Mouse (Mus musculus) frontal cortex, postnatal 14 days (tissue): ENCODE results near the gene Cox4i1.

ENCODE experiments used
- DNase-seq, 2 experiments: peaks; one replicate each; pipeline ENCODE4 v3.0.0; 2022; ENCODE audit warnings: low spot score in 2 of 2

Gene Cox4i1

DNA sequence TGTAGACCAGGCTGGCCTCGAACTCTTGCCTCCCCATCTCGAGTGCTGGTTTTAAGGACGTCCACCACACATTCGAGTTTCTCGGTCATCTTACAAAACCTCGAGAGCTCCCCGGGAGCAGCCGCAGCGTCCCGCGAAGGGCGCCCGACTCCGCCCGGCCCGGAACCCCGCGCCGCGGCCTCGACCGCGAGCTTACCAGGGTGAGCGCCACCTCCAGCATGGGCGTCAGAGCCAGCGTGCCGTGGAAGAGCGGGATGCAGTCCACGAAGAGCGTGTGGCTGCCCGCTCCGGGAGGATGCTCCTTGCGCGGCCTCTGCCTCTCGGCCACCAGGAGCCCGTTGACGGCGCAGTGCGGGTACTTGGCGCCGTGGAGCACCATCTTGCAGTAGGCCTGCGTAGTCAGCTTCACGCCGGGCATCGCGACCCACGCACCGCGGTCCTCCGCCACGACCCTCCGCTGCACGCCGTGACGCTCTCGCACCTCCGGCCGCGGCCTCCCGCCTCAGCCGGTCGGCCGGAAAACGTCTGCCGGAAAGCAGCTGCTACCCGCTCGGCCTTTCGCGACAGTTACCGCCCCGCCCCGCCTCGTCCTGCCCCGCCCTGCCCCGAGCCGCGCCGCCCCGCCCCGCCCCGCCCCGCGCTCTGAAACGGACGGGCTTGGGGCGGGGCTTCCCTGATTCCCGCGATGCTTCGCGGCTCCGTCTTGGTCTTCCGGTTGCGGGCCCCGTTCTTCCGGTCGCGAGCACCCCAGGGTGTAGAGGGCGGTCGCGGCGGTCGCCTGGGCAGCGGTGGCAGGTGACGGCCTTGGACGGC lies at the start of gene Cox4i1, which contains the start of gene Gm27021:
TSS of gene Cox4i1 (plus strand) at position 662 of the 813 bp plus-strand sequence.
TSS of gene Gm27021 (minus strand) at position 519 of the 813 bp plus-strand sequence.
- DNase-seq = peak; percentile 80 to 82

GRCm38 (mm10) chr8:120619235-120620180 lies 48.5 kb upstream of the Cox4i1 start:
- no peak for DNase-seq

DNA sequence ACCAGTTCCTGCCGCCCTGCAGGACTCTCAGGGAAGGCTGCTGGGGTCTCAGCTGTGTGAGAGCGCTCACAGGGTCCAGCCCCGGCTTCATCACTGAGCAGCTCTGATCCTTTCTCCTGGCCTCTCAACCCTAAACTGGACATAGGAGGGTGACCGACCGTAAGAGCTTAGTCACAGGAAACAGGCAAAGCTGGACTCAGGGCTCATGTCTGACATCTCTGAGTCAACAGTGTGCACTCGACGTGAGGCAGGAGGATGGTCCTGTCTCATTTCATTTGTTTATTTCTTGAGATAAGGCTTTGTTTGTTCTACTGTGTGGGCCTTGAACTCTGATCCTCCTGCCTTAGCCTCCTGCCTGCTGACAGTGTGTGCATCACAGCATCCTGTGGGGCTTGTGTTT lies 47.6 kb upstream of the Cox4i1 start:
- no peak for DNase-seq

- DNase-seq = no peak
Observed at GRCm38 (mm10) chr8:120622161-120622560, 45.9 kb upstream of the Cox4i1 start.

- DNase-seq = no peak
Observed at GRCm38 (mm10) chr8:120623608-120624007, 44.4 kb upstream of the Cox4i1 start.

DNA sequence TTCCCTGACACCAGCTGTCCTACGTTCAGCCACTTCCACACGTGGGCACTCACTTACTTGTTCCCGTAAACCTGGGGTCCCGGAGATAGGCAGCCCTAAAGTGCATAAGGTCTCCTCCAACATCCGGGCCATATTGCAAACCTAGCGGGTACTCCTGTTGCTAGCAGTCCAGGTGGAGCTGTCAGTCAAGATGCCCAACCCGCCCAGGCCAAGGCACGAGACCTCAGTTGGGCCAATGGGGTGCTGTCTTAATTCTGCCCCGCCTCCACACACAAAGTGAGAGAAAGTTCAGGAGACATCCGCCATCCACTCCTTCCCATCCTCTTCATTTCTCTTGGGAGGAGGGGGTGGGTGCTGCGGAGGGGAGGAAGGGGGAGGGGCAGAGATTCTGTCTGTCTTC lies 41.6 kb upstream of the Cox4i1 start:
- no peak for DNase-seq

DNA sequence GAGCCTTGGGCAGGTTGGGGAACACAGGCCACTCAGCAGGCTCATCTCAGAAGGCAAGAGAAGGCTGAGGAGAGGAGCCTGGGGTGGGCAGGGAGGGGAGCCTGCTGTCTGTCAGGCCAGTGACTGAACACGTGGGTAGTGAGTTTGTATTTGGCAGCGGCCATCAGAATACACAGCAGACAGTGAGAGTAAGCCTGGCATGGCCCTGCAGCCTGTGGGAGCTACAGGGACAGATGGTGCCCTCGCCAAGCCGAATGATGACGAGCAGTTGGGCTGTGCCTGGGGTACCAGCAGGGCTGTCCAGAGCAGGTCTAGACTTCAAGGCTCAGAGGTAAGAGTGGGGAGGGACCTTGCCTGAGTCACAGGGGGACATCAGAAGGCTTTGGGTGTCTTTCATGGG lies 40.7 kb upstream of the Cox4i1 start:
- DNase-seq = no peak

DNA sequence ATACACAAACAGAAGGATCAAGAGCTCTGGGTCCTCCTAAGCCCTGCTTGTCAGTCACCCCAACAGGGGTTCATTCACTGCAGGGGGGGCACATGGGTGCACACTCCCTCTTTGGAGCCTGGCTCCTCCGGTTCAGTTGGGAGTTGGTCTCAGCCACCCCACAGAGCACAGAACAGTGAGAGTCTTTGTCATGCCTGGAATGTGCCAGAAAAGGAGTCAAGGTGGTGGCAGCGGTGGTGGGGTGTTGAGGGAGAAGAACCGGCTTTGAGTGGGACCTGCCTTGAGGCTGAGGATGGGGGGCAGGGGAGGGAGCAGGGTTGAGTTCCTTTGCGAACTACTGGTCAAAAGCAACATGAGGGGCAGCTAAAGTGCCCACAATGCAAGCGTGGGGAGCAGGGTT lies 38.0 kb upstream of the Cox4i1 start:
- no peak for DNase-seq

GRCm38 (mm10) chr8:120630848-120631247 lies 37.2 kb upstream of the Cox4i1 start:
- DNase-seq = no peak

DNA sequence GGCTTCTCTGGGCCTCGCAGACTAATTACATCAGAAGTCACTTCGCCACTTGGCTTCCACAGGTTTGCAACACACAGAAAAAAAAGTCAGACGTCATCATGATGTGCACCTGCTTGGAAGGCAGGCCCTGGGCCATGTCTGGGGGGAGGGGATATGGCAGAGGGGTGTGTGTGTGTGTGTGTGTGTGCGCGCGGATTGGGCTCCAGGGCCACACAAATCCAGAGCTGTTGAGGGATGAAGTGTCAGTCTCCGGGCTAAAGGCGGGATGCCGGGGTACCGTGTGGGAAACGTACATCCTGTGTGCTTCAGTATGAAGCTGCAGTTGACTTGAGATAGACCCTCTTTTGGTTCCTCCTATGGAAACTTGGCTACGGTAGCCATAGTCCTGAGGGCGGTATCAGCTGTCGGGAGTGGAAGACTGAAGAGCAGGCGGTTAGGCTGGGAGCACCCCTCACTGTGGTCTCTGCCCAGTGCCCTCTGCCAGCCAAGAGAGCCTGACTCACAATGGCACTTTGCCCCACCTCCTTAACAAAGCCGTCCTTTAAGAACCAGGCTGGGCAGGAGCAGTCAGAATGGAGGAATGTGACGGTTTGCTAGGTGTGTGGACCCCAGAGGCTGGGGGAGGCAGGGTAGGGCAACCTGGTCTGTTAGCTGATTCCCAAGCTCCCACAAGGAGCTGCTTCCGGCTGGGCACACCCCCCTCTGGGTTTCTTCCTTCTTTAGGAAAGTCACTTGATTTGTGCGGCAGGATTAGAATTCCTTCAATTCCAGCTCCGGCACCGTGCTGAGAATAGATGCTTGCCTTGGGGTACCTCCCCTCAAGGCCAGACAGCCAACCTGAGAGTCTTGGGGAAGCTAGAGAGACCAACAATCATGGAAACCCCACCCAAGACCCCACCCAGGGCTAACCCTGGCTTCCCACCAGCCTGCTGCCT lies 36.3 kb upstream of the Cox4i1 start:
- no peak for DNase-seq

- no peak for DNase-seq
Observed at GRCm38 (mm10) chr8:120632969-120633664, 34.9 kb upstream of the Cox4i1 start.

- no peak for DNase-seq
Observed at GRCm38 (mm10) chr8:120633665-120634271, 34.3 kb upstream of the Cox4i1 start.

DNA sequence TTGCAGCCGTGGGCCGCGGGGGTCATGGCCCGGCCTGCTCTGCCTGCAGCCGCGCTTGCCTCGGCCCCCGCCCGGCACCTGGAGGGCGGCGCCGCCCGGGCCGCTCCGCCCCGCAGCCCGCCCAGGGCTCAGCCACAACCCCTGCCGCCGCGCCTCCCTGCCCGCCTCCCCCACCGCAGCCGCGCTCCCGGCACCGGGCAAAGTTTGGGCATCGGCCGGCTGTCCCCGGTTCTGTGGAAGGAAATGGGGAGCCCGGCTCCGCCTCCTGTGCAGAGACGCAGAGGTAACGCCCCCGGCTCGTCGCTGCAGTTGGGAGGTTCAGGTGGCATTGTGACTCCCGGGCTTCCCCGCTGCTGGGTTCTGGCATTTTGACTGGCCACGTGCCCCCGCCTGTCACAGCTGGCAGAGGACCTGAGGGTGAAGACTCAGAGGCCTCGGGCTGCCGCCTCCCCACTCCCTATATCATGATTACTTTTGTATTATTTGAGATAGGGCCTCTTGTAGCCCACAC lies 33.6 kb upstream of the Cox4i1 start:
- no peak for DNase-seq

DNA sequence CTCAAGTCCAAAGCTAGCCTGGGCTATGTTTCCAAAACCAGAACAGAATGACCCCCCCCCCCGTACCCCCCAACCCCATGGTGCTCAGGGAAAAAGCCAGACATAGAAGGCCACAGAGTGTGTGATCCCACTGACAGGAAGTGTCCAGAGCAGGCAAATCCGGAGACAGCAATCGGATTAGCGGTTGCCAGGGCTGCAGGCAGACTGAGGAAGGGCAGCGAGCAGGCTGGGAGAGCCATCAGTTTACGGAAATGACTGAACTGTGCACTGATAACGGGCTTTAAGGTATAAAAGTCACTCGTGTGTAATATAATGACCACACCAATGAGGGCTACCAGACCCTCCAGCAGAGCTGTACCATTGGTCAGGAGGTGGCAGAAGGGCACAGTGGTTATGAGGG lies 26.8 kb upstream of the Cox4i1 start:
- no peak for DNase-seq

- no peak for DNase-seq
Observed at GRCm38 (mm10) chr8:120642031-120642662, 25.9 kb upstream of the Cox4i1 start.

DNA sequence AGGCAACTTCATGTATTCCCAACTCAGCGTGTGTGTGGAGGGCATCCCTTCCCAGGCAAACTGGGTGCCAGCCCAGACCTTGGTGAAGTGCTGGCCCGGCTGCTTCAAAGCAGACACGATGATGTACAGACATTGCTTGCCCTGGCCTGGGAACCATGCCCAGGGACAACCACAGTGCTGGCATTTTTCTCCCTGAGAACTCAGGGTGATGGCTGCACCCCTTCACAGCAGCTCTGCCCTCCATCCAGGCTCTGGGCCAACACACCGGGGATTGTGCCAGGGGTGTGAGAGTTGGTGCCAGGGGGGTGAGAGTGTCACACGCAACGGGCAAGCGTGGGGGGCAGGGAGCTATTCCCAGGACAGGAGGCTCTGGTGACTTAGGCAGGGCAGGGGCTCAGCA lies 23.4 kb upstream of the Cox4i1 start:
- peak; percentile 46 to 76 for DNase-seq

- DNase-seq = no peak
Observed at GRCm38 (mm10) chr8:120647532-120647931, 20.5 kb upstream of the Cox4i1 start, which contains the start of gene 1190005I06Rik. Gene 1190005I06Rik, minus strand, starts transcription at chr8:120647632.

DNA sequence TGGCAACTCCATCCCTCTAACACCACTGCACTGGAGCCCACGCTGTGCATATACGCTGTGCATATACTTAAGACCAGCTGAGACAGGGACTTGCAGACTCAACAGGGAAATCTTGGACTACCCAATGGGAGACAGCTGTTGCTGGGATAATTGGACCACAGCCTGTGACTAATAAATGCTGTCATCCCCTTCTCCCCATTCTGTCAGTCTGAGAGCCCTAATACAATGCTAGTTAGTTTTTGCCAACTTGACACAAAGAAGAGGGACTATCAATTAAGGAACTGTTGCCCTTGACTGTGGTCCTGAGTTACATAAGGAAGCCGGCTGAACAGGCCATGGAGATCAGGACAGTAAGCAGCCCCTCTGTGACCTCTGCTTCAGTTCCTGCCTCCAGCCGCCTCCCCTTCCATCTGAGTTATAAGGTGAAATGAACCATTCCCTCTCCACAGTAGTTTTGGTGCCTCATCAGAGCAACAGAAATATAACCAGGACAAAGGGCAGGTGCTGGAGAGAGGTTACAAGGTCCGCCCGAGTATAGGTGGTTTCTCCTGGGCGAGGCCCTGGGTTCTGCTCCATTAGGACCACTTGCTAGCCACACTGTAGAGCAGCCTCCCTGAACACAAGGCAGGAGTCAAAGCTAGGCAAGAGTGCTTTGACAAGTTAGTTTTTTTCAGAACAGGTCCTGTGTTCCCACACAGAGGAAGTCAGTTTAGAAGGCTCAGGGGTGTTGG lies 11.5 kb upstream of the Cox4i1 start:
- DNase-seq = no peak

- no peak for DNase-seq
Observed at GRCm38 (mm10) chr8:120657415-120657814, 10.6 kb upstream of the Cox4i1 start.
